Mouse (Mus musculus) megakaryocyte, embryonic 14.5 days (primary cell): ENCODE data around the gene Fbln7.

Source experiments
- FLI1 ChIP-seq: IDR thresholded peaks from 2 replicates; pipeline ENCODE4 v1.6.1; 2012; ENCODE audit warnings: low read length, inconsistent platforms, mixed read lengths
- GATA1 ChIP-seq: IDR thresholded peaks from 3 replicates; pipeline ENCODE4 v1.6.1; 2012; ENCODE audit warnings: mixed read lengths, low read length, inconsistent platforms, borderline replicate concordance

- TF ChIP-seq GATA1 (no peak), FLI1 (no peak)
Observed at GRCm38 (mm10) chr2:128833435-128833834, 29.3 kb upstream of the Fbln7 start.
